Mouse (Mus musculus) kidney, adult 11 months (tissue): ENCODE data around the gene Rsad1.
A peak's percentile ranks its signal among the peaks of the same experiment; 100 is the strongest.

ENCODE experiments used
- DNase-seq: peaks from one replicate; pipeline ENCODE4 v3.0.0; 2022

Gene Rsad1

GRCm38 (mm10) chr11:94548888-94549690, at the start of gene Rsad1:
Gene Rsad1, minus strand, starts transcription at chr11:94549255.
- peak; percentile 94 for DNase-seq

DNA sequence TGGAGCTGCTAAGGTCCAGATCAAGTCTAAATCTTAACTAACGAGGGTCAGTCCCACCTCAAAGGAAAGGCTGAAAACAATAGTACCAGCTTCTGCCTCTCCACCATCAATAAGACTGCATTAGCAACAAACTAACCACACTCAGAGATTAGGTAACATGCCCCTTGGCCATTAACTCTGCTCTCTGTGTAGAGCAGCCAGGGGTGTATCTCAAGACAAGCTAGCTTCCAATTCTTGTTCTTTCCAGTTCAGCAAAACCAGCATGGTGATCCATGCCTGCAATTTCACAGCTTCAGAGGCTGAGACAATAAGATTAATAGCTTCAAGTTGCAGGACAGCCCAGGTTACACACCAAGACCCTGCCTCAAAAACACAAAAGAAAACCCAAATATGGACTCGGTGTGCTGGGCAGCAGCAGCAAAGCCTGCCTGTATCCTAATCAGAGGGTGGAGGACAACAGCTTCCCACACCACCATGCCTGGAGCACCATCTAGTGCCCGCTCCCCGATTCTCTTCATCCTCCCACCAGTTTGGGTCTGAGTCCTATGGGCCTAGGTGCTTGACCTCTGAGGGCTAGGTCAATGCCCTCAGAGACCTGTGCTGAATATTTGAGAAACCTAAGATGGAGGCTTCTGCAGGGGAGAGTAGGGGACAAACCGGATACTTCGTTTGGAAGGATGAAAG, 49.5 kb upstream of the Rsad1 start:
- DNase-seq = no peak

- peak; percentile 90 for DNase-seq
Measured at GRCm38 (mm10) chr11:94597319-94597718, 48.3 kb upstream of the Rsad1 start.

GRCm38 (mm10) chr11:94596311-94596852, 47.3 kb upstream of the Rsad1 start:
- no peak for DNase-seq

GRCm38 (mm10) chr11:94587511-94587910, 38.5 kb upstream of the Rsad1 start:
- no peak for DNase-seq

GRCm38 (mm10) chr11:94585091-94585490, 36.0 kb upstream of the Rsad1 start:
- DNase-seq = no peak

- DNase-seq = no peak
Measured at GRCm38 (mm10) chr11:94580111-94580740, 31.2 kb upstream of the Rsad1 start.

GRCm38 (mm10) chr11:94576361-94576760, 27.3 kb upstream of the Rsad1 start:
- DNase-seq = peak; percentile 73

- no peak for DNase-seq
Measured at GRCm38 (mm10) chr11:94575036-94575435, 26.0 kb upstream of the Rsad1 start.

DNA sequence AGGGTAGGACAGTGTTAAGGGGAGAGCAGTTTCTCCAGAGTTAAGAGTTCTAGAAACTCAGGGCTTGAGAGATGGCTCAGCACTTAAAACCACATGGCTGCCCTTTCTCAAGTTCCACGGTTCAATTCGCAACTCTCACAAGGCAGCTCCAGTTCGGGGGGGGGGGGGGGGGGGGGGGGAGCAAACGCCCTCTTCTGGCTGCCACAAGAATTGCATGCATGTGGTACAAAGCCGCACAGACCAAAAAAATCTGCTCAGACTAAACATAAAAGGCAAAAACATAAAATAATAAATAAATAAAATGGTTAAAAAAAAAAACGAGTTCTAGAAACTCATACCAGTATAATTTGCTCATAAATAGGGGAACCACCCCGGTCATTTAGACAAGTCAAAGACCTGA, 25.5 kb upstream of the Rsad1 start:
- no peak for DNase-seq

DNA sequence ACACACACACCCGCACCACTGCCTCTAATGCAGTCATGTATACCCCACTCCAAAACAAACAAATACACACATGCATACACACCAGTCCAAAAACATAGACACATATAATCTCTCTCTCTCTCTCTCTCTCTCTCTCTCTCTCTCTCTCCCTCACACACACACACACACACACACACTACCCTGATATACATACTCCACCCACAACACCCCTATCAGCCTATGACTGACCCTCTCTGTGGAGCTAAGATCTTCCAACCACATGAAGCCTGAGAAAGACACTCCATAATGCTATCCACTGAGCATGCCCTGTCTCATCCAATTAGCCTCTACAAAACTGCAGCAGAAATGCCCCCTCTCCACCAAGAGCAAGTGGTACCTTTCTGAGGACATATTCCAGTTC, 22.8 kb upstream of the Rsad1 start:
- DNase-seq = no peak

DNA sequence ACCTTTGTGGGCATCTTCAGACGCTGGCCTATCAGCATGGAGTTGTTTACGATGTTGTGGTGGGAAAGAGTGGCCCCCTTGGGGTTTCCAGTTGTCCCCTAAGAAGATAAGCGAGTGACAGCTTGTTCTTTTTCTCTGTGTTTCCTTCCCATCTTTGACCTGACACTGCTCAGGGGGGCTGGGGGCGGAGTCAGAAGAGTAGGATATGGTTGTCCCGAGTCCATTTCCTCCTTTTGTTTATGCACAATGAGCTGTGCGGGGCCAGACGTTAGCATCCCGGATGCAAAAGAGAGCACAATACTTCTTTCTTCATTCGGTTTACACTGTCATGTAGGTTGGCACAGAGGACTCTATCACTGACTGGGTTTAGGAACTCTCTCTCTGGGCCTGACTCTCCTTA, 21.6 kb upstream of the Rsad1 start:
- DNase-seq = peak; percentile 68

- no peak for DNase-seq
Measured at GRCm38 (mm10) chr11:94567326-94567725, 18.3 kb upstream of the Rsad1 start.

- DNase-seq = no peak
Measured at GRCm38 (mm10) chr11:94566534-94566933, 17.5 kb upstream of the Rsad1 start.

GRCm38 (mm10) chr11:94565151-94565479, 16.1 kb upstream of the Rsad1 start:
- no peak for DNase-seq

DNA sequence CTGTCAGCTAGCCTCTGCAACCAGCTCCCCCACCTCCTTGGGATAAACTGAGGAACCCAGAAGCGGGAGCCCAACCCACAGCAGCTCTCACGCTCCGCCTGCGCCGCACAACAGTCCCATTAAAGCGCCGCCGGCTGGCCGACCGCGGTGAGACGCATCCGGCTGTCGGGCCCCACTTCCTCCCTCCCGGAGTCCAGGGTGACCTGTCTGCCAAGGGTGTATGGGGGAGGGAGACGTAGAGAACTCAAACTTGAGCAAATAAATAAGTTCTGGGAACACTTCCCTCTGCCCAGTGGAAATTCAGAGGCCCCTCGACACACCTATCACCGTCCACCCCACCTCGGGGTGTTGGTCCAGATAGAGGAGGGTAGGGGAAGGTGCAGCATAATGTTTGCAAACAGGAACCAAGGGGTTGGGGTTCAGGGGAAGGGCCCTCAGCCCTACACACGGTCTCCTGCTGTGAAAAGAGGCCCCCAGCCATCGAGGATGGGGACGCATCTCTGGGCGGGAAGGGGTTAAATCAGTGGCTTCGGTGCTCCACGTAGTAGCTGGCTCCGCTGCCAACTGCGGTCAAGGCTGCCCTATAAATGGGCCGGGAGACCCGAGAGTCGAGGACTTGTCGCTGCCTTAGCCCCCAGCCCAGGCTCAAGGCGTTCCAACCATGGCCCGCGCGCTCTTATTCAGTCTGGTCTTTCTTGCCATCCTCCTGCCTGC, 15.5 kb upstream of the Rsad1 start, which contains the start of gene Chad:
Chad (plus strand) TSS at position 611 of the 714 bp plus-strand sequence.
- DNase-seq = peak; percentile 32

- DNase-seq = no peak
Measured at GRCm38 (mm10) chr11:94563821-94564220, 14.8 kb upstream of the Rsad1 start.

DNA sequence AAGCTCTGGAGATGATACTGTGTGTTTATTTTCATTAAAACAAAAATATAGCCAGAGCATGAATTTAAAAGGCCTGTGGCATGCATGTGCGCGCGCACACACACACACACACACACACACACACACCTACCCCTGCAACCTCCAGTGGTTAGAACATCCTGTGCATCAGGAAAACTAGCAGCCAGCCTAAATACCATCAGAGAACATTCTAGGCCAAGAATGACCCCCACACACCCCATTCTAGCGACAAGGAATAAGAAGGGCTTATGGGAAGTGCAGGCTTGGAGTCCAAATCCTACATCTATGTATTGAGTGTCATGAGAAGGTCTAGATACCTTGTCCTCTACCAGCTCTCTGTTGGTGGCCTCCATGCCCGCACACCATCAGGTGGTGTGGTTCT, 14.3 kb upstream of the Rsad1 start:
- DNase-seq = no peak

- no peak for DNase-seq
Measured at GRCm38 (mm10) chr11:94558226-94558625, 9.2 kb upstream of the Rsad1 start.

DNA sequence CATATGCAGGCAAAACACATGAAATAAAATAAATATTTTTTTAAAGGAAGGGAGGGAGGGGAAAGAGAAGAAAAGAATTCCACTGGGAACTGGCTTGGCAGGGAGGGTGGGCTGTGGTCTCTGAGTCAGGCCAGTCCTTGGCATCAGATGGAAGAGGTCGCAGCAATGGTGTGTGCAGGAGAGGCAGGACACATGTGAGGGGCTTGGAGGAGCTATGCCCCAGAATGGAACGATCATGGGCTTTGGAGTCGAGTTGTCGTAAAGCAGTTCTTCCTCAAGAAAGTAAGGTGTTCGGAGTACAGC, 1.3 kb upstream of the Rsad1 start:
- DNase-seq = no peak

DNA sequence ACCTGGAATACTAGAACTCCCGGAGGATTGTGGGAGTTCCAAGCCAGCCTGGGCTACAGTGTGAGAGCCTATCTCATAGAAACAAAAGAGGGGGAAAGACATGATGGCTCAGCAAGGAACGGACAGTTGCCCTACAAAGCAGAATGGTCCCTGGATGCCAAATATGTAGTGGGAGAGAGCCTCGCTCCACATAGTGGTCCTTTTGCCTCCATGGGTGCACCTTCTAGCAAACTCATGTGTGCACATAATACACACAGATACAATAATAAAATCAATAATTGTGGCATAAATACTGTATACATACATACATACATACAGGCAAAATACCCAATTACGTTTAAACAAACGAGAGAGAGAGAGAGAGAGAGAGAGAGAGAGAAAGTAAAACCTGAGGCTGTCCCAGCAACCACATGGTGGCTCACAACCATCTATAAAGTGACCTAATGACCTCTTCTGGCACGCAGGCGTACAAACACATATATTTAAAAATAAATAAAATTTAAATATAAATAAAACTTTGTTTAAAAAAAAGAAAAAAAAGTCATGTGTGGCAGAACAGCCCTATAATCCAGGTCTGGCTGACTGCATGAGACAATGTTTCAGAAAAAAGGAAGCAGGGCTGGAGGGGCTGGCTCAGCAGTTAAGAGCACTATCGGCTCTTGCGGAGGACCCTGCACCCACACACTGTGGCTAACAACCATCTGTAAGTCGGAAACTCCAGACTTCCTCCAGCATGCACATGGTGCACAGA, 811 bp upstream of the Rsad1 start:
- no peak for DNase-seq

- peak; percentile 62 for DNase-seq
Measured at GRCm38 (mm10) chr11:94548041-94548784, 842 bp downstream of the Rsad1 start.
